Mouse (Mus musculus) small intestine, adult 2 months (tissue): Measurements from ENCODE around the gene Gm12216. TPM values are rescaled to one million over a fixed set of nuclear protein-coding genes. Genes with fewer than 3 reads are reported as not detected.
A peak's percentile ranks its signal among the peaks of the same experiment; 100 is the strongest.

Source experiments
- H3K27ac ChIP-seq: fragments of 200-500 bp; 2 replicates; pipeline ENCODE4 v1.5.1; 2012; ENCODE audit warnings: low read depth, low read length, control low read depth, inconsistent platforms; ENCODE audit not compliant: insufficient read depth
- H3K27me3 ChIP-seq: fragments of 200-500 bp; 2 replicates; pipeline ENCODE4 v1.6.1; 2012; ENCODE audit warnings: mild to moderate bottlenecking, moderate library complexity, low read length, inconsistent platforms; ENCODE audit not compliant: control insufficient read depth, insufficient read depth
- H3K36me3 ChIP-seq: fragments of 200-500 bp; 2 replicates; pipeline ENCODE4 v1.6.1; 2012; ENCODE audit warnings: mild to moderate bottlenecking, low read length, control low read depth, inconsistent platforms; ENCODE audit not compliant: control insufficient read depth, insufficient read depth
- H3K4me1 ChIP-seq: fragments of 200-500 bp; 2 replicates; pipeline ENCODE4 v1.6.1; 2012; ENCODE audit warnings: low read length, inconsistent platforms, mixed read lengths; ENCODE audit not compliant: control insufficient read depth, insufficient read depth, insufficient read length
- H3K4me3 ChIP-seq: fragments of 200-500 bp; 2 replicates; pipeline ENCODE4 v1.5.1; 2012; ENCODE audit warnings: low read depth, mild to moderate bottlenecking, control low read depth, inconsistent platforms, low read length, moderate library complexity
- CTCF ChIP-seq: fragments of 200-500 bp; IDR thresholded peaks from 2 replicates; pipeline ENCODE4 v1.5.1; 2012; ENCODE audit warnings: low read depth, mild to moderate bottlenecking, control low read depth, inconsistent platforms, low read length, moderate library complexity, mixed read lengths; ENCODE audit not compliant: insufficient replicate concordance, insufficient read length; ENCODE audit errors: extremely low read depth
- POLR2A ChIP-seq: fragments of 200-500 bp; IDR thresholded peaks from 2 replicates; pipeline ENCODE4 v1.6.1; 2012; ENCODE audit warnings: low read depth, mild to moderate bottlenecking, control low read depth, inconsistent platforms, low read length, moderate library complexity
- WGBS: fragments of 180-500 bp; shearing (Covaris S2); methylation state at CpG from one replicate; pipeline ENCODE4 v1.1.7; 2018; 5-methylcytosine and 5-hydroxymethylcytosine counted together
- polyA plus RNA-seq: library from polyadenylated mRNA; depleted of rRNA; stranded (reverse); fragments of >200 nt; gene quantifications from 2 replicates; pipeline ENCODE4 v1.2.3, GENCODE M21; 2012

The Gm12216 gene
- polyA plus RNA-seq, 1 experiment = 12.4 TPM

DNA sequence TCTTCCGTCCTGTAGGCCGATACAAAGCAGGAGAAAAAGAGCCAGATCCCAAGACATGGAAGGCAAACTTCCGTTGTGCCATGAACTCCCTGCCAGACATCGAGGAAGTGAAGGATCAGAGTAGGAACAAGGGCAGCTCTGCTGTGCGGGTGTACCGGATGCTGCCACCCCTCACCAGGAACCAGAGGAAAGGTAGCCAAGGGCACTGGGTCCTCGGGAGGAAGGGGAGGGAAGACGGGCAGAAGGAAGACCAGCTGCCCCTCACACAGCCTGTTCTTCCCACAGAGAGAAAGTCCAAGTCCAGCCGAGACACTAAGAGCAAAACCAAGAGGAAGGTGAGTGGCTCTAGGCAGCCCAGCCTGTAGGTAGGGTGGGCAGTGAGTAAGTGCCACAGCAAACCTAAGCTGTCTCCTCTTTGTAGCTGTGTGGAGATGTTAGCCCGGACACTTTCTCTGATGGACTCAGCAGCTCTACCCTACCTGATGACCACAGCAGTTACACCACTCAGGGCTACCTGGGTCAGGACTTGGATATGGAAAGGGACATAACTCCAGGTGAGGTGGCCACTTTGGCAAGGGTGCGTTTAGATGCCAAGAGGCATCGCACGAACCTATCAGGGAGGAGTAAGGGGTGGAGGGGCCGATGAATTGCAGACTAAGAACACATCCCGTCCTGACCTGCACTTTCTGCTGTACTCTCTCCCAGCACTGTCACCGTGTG lies 85.3 kb downstream of the Gm12216 start:
- Histone ChIP-seq H3K4me1 (peaks cover 44% of the 10 kb centered on the region), H3K36me3 (peaks cover 74% of the 10 kb centered on the region), H3K27ac (peak overlapping the region; percentile 78), H3K27me3 (no peaks in the 10 kb centered on the region), H3K4me3 (peak overlapping the region; percentile 51)
- WGBS = 66% methylated on average over 16 of the region's 16 CpGs
- TF ChIP-seq CTCF = no peak
- no peak for TF ChIP-seq POLR2A

GRCm38 (mm10) chr11:53773087-53773486 lies 86.0 kb downstream of the Gm12216 start, which contains the start of gene Gm17334:
Gene Gm17334, minus strand, starts transcription at chr11:53773187.
- Histone ChIP-seq H3K27ac (peak within 1 kb of the TSS; percentile 100), H3K27me3 (no peaks in the 10 kb centered on the region), H3K4me1 (peaks cover 41% of the 10 kb centered on the region), H3K4me3 (peak within 1 kb of the TSS; percentile 66), H3K36me3 (peaks cover 67% of the 10 kb centered on the region)
- 52% methylated on average over 5 of the region's 5 CpGs for WGBS
- TF ChIP-seq CTCF = no peak
- TF ChIP-seq POLR2A = no peak

GRCm38 (mm10) chr11:53772536-53772935 lies 86.5 kb downstream of the Gm12216 start:
- peak overlapping the region; percentile 66 for H3K4me3 ChIP-seq
- WGBS = 54% methylated on average over 9 of the region's 9 CpGs
- TF ChIP-seq POLR2A (no peak), CTCF (no peak)

DNA sequence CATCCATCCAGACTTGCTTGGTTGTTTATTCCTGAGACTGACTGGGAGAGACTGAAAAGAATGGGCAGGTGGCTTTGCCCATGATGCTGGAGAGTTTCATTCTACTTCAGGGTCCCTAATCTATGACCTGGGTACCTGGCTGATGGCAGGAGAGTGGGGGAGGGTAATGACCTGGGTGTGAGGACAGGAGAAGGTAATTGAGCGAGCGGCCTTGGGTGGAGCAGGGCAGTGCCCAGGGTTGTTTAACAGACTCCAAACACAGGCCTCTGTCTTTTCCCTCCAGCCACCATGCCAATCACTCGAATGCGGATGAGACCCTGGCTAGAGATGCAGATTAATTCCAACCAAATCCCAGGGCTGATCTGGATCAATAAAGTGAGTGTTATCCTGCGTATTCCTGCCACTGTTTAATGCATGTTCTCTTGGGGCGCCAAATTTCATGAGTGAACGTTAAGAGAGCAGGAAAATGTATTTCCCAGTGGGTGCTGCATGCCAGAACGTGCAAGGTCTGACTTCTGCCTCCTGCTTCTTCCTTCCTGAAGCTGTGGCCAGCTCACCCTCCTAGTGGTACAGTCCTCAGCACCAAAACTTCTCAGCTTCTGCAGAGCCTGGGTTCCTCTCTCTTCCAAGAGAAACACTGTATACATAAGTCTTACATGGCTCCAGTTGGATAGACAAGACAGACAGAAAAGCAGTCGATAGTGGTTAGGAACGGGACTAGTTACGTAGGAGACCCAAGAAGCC lies 87.9 kb downstream of the Gm12216 start:
- Histone ChIP-seq H3K4me1 (peaks cover 35% of the 10 kb centered on the region), H3K36me3 (peaks cover 49% of the 10 kb centered on the region), H3K27me3 (no peaks in the 10 kb centered on the region), H3K4me3 (peak overlapping the region; percentile 90), H3K27ac (peak overlapping the region; percentile 100)
- TF ChIP-seq CTCF = no peak
- peak; percentile 12; the same call in 1 of the 2 replicates for TF ChIP-seq POLR2A
- 12% methylated on average over 11 of the region's 11 CpGs for WGBS

More at GRCm38 (mm10) chr11:53772536-53772935, 86.5 kb downstream of the Gm12216 start:
- Histone ChIP-seq H3K27ac (peak overlapping the region; percentile 78), H3K4me1 (peaks cover 41% of the 10 kb centered on the region), H3K27me3 (no peaks in the 10 kb centered on the region), H3K36me3 (peaks cover 62% of the 10 kb centered on the region)

GRCm38 (mm10) chr11:53770125-53770791 lies 88.8 kb downstream of the Gm12216 start:
- Histone ChIP-seq H3K27ac (peak overlapping the region; percentile 100), H3K27me3 (no peaks in the 10 kb centered on the region), H3K36me3 (peaks cover 40% of the 10 kb centered on the region), H3K4me1 (peaks cover 37% of the 10 kb centered on the region), H3K4me3 (peak overlapping the region; percentile 90)
- TF ChIP-seq CTCF (no peak), POLR2A (peak; percentile 40; the same call in 1 of the 2 replicates)
- under 1% methylated on average over 66 of the region's 75 CpGs for WGBS

DNA sequence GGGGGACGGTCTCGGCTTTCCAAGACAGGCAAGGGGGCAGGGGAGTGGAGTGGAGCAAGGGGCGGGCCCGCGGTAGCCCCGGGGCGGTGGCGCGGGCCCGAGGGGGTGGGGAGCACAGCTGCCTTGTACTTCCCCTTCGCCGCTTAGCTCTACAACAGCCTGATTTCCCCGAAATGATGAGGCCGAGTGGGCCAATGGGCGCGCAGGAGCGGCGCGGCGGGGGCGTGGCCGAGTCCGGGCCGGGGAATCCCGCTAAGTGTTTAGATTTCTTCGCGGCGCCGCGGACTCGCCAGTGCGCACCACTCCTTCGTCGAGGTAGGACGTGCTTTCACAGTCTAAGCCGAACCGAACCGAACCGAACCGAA lies 89.3 kb downstream of the Gm12216 start, which contains the start of gene Irf1:
Irf1 (plus strand) TSS at position 255 of the 365 bp plus-strand sequence.
- H3K4me1 ChIP-seq = peaks cover 34% of the 10 kb centered on the region
- under 1% methylated on average over 40 of the region's 40 CpGs for WGBS
- no peaks in the 10 kb centered on the region for H3K27me3 ChIP-seq
- peak within 1 kb of the TSS; percentile 100 for H3K27ac ChIP-seq
- H3K4me3 ChIP-seq = peak within 1 kb of the TSS; percentile 90
- peak; percentile 99 for TF ChIP-seq POLR2A
- no peak for TF ChIP-seq CTCF
- peaks cover 34% of the 10 kb centered on the region for H3K36me3 ChIP-seq
